Mouse (Mus musculus) ES-Bruce4 (cell line): ENCODE measurements around the gene Add1. TPM values are rescaled to one million over a fixed set of nuclear protein-coding genes. Genes with fewer than 3 reads are reported as not detected.
A peak's percentile ranks its signal among the peaks of the same experiment; 100 is the strongest.

Source experiments
- H3K27ac ChIP-seq: 2 replicates; pipeline ENCODE4 v1.5.1; 2012; ENCODE audit warnings: low read length, inconsistent platforms; ENCODE audit not compliant: insufficient read depth
- H3K27me3 ChIP-seq: 2 replicates; pipeline ENCODE4 v1.6.1; 2012; ENCODE audit warnings: mild to moderate bottlenecking, low read length, inconsistent platforms; ENCODE audit not compliant: control insufficient read depth, poor library complexity, insufficient read depth, severe bottlenecking
- H3K36me3 ChIP-seq: 2 replicates; pipeline ENCODE4 v1.6.1; 2012; ENCODE audit warnings: inconsistent platforms, mild to moderate bottlenecking, low read length, moderate library complexity; ENCODE audit not compliant: control insufficient read depth, poor library complexity, insufficient read depth, severe bottlenecking
- H3K4me1 ChIP-seq: one replicate; pipeline ENCODE4 v1.8.1; 2011; ENCODE audit warnings: low read length; ENCODE audit not compliant: control insufficient read depth, insufficient read depth
- H3K4me3 ChIP-seq: 2 replicates; pipeline ENCODE4 v1.5.1; 2011; ENCODE audit warnings: low read depth, mild to moderate bottlenecking, low read length
- H3K9ac ChIP-seq: 2 replicates; pipeline ENCODE4 v1.6.1; 2012; ENCODE audit warnings: low read depth, mild to moderate bottlenecking, inconsistent platforms; ENCODE audit not compliant: poor library complexity, severe bottlenecking
- H3K9me3 ChIP-seq: replicated peaks from 2 replicates; pipeline ENCODE4 v1.6.1; 2012; ENCODE audit warnings: mild to moderate bottlenecking, low read length, inconsistent platforms; ENCODE audit not compliant: control insufficient read depth, poor library complexity, insufficient read depth, severe bottlenecking
- CTCF ChIP-seq: IDR thresholded peaks from one replicate; pipeline ENCODE4 v1.8.1; 2011; ENCODE audit warnings: low read depth, low read length
- EP300 ChIP-seq: IDR thresholded peaks from 2 replicates; pipeline ENCODE4 v1.6.1; 2011; ENCODE audit warnings: low read depth, low read length; ENCODE audit not compliant: insufficient read depth
- POLR2A ChIP-seq: IDR thresholded peaks from one replicate; pipeline ENCODE4 v1.8.1; 2011; ENCODE audit warnings: low read length; ENCODE audit not compliant: insufficient read depth
- polyA plus RNA-seq: library from polyadenylated mRNA; stranded (reverse); fragments of >200 nt; gene quantifications from 2 replicates; pipeline ENCODE4 v1.2.4, GENCODE M21; 2011; ENCODE audit warnings: low read depth; ENCODE audit not compliant: missing spikeins, insufficient read depth, insufficient read length

Add1 gene
- polyA plus RNA-seq, 1 experiment = 71.7 TPM

DNA sequence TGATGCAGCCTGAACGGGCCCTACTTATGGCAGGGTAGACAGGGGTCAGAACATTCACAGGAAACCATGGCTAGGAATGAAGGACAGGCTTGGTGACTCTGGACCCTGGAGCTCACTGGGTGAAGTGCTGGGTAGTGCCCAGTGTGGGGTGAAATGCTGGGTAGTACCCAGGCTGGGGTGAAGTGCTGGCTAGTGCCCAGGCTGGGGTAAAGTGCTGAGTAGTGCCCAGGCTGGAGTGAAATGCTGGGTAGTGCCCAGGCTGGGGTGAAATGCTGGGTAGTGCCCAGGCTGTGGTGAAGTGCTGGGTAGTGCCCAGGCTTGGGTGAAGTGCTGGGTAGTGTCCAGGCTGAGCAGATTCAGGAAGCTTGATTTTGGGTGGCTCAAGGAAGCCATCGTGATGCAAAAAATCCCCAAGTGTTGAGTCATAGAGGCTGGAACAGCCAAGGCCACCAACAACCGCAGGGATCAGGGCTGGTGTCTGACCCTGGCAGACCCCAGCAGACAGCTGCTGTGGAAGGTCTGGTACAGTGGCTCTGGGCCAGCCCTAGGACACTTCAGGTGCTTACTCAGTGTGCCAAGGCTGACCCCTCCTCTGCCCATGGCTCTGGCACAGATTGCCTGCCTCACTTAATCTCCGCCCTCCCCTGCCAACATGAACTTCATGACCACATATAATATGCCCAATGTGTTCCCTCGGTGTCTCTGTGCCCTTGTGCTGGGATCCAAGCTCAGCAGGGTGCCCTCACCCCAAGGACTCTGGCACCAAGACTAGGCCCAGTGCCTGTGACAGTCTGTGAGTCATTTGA lies 38.5 kb upstream of the Add1 start:
- no peak for TF ChIP-seq EP300
- H3K27me3 ChIP-seq = no peaks in the 10 kb centered on the region
- H3K9ac ChIP-seq = no peak overlapping the region
- no peak overlapping the region for H3K27ac ChIP-seq
- no peaks in the 10 kb centered on the region for H3K9me3 ChIP-seq
- H3K36me3 ChIP-seq = no peaks in the 10 kb centered on the region
- H3K4me3 ChIP-seq = no peak overlapping the region
- H3K4me1 ChIP-seq = no peaks in the 10 kb centered on the region

DNA sequence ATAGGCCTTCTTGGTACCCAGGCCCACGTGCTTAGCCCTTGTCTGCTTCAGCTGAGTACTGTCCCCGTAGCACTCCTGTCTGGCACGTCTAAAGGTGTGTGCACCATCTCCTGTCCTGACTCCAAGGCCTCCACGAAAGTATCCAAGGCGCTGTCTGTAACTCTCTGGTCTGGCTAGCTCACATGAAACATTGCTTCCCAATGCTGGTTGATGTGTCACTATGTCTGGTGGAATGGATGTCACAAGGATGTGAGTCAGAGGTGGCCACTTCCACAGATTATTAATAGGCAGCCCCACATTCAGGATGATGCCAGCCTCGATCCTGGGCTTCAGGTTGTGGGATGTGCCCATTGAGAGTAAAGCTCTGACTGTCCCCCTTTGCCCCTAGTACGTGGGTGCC lies 37.6 kb upstream of the Add1 start:
- H3K9ac ChIP-seq = no peak overlapping the region
- TF ChIP-seq CTCF = no peak
- no peak for TF ChIP-seq EP300
- TF ChIP-seq POLR2A = no peak
- no peaks in the 10 kb centered on the region for H3K4me1 ChIP-seq
- H3K9me3 ChIP-seq = no peaks in the 10 kb centered on the region
- H3K4me3 ChIP-seq = no peak overlapping the region
- H3K27me3 ChIP-seq = no peaks in the 10 kb centered on the region
- H3K36me3 ChIP-seq = no peaks in the 10 kb centered on the region
- H3K27ac ChIP-seq = no peak overlapping the region

DNA sequence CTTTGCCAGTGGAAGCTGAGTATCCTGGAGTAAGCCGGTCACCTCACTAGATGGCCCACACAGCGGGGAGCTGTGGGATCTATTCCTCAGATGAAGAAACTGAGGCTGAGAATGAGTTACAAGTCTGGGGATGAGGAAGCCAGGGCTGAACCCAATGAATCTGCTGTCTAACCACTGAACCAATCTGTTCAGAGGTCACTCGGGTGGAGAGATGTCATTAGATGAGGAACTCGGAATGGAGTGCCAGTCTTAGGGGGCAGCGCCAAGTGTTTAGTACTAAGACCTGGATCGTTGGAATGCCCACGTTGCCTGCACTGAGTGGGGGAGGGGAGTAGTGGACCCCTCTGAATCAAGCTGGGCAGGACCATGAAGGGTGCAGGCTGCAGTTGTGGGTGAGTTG lies 35.4 kb upstream of the Add1 start:
- H3K4me3 ChIP-seq = no peak overlapping the region
- H3K27me3 ChIP-seq = no peaks in the 10 kb centered on the region
- no peaks in the 10 kb centered on the region for H3K9me3 ChIP-seq
- TF ChIP-seq CTCF (no peak), POLR2A (no peak), EP300 (no peak)
- no peaks in the 10 kb centered on the region for H3K4me1 ChIP-seq
- no peak overlapping the region for H3K27ac ChIP-seq
- no peaks in the 10 kb centered on the region for H3K36me3 ChIP-seq
- H3K9ac ChIP-seq = no peak overlapping the region

DNA sequence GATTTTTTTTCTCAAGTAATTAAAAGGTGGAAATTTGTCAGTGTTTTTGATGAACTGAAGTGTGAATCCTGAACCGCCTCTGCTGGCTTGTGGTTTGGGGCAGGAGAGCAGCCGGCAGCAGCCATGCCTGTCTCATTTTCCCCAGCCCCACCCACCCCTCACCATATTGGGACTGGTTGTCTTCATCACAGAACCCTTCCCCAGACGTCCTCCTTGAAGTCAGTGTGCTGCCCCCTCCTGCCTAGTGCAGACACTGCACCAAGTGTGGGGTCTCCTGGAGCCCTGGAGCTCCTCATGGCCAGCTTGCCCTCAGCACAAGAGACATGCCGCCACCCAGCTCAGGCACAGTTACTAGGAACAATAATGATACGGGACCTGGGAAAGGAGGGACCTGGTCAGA lies 34.9 kb upstream of the Add1 start:
- Histone ChIP-seq H3K27ac (no peak overlapping the region), H3K36me3 (no peaks in the 10 kb centered on the region), H3K9me3 (no peaks in the 10 kb centered on the region), H3K27me3 (no peaks in the 10 kb centered on the region), H3K4me1 (no peaks in the 10 kb centered on the region), H3K9ac (no peak overlapping the region), H3K4me3 (no peak overlapping the region)
- TF ChIP-seq CTCF (peak; percentile 64), POLR2A (no peak)

DNA sequence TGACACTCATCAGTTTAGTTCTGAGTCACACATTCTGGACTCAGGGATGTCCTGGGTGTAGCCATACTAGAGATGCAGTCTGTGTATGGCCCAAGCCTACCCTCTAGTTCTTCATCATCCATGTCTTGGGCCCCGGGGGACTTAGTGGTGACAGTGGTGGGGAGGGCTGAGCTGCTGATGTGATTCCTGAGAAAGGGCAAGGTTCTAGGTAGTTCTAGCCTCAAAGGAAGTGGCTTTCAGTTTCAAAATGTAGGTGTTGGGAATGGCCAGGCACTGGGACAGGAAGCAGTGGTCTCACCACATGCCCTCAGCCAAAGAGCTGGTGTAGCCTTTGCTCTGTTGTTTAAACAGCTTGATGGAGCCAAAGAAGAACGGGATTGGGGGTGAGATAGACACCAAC lies 34.3 kb upstream of the Add1 start:
- Histone ChIP-seq H3K36me3 (no peaks in the 10 kb centered on the region), H3K9ac (no peak overlapping the region), H3K27me3 (no peaks in the 10 kb centered on the region), H3K27ac (no peak overlapping the region), H3K4me1 (no peaks in the 10 kb centered on the region), H3K4me3 (no peak overlapping the region), H3K9me3 (no peaks in the 10 kb centered on the region)
- TF ChIP-seq CTCF = no peak
- no peak for TF ChIP-seq EP300
- TF ChIP-seq POLR2A = no peak

DNA sequence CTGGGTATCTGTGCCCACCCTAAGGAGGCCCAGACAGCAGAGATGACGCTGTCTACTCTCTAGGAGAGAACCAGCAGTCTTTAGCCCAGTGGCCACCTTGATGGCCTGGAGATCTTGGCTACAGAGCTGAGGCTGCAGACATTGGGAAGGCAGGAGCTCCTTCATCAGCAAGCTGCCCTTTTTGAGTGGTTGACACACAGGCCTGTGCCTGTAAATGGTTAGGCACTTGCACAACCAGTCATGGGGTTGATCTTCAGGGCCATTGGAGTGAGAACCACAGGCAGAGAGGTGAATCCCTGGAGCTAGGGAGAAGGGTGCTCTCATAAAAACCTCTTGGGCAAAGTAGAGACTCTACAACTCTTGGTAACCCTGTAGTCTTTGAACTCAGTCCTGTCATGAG lies 31.3 kb upstream of the Add1 start:
- no peak overlapping the region for H3K4me3 ChIP-seq

More for the DNA sequence above, 31.3 kb upstream of the Add1 start:
- Histone ChIP-seq H3K36me3 (no peaks in the 10 kb centered on the region), H3K9ac (no peak overlapping the region), H3K27me3 (no peaks in the 10 kb centered on the region), H3K9me3 (no peaks in the 10 kb centered on the region), H3K4me1 (no peaks in the 10 kb centered on the region), H3K27ac (no peak overlapping the region)
- TF ChIP-seq POLR2A (no peak), EP300 (no peak), CTCF (no peak)
